Mouse (Mus musculus) liver, adult 2 months (tissue): ENCODE measurements around the gene Isca1.

Source experiments
- CTCF ChIP-seq: fragments of 200-500 bp; IDR thresholded peaks from 2 replicates; pipeline ENCODE4 v1.5.1; 2011; ENCODE audit warnings: low read depth, low read length, control low read depth
- POLR2A ChIP-seq: fragments of 200-500 bp; IDR thresholded peaks from 2 replicates; pipeline ENCODE4 v1.6.1; 2011; ENCODE audit warnings: low read length, control low read depth; ENCODE audit not compliant: insufficient read depth; ENCODE audit errors: extremely low read depth

DNA sequence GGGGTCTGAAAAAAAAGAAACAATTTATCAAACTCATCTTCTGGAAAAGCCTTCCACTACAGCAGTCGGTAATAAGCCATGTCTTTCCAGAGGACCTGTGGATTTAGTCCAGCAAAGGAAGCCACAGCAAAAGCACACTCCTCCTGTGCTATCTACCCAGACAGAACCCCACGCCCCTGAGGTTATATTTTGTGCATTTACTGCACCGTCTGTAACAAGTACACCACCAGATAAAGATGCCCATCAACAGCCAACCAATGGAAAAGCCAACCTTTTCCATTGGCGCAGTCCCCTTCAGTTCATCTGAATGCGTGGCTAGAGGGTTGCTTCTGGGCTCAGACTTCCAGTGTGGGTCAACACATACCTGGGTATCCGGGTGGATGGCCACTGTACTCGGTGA, 6.8 kb downstream of the Isca1 start:
- TF ChIP-seq POLR2A (no peak), CTCF (no peak)
